Mouse (Mus musculus): ENCODE measurements at regions not wholly inside any gene's neighbourhood (a gene's known extent, or its start where the extent isn't known, plus 50 kb on each side); places are given as distances from the start of the nearest gene placed in this dataset.

DNA sequence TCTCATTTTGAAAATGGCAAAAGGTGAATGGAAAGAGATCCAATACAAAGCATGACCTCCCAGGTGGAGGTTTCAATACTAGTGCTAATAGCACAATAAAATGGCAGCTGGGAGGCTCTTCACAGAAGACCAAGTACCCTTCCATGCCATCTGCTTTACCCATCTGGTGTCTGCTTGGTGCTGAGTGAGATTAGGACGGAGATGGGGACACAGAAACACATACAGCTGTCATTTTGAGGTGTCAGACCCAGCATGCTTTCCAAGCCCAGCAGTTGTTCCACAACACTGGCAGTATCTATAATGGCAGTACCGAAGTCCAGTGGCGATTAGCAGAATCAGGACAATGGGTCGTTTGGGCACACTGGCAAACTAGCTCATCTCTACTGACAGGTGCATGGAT, 118.9 kb upstream of the 1700064H15Rik start:
- no peak for DNase-seq (ENCODE audit: low read depth, low spot score)
- WGBS, result 77% methylated on average over 4 of the region's 4 CpGs

DNA sequence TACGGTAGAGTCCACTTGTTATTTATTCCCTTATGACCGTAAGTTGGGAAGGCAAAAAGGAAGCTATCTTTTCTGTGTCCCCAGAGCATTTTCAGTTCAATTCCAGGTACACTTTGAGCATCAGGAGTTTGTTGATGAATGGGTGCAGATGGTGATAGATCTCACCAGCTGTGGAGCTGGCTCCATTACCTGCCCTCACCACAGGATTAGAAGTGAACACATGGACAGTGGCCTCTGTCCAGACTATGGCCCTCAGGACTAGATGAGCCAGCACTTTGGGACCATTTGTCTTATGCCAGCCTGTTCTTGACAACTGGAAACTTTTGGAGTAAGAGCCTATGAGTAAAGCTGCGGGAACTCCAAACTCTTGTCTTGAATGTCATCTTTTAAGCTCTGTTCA, 123.5 kb upstream of the 1700064H15Rik start:
- no peak for DNase-seq (ENCODE audit: low read depth, low spot score)
- 90% methylated on average over 3 of the region's 3 CpGs for WGBS

- DNase-seq (ENCODE audit: low read depth, low spot score), result no peak
- 52% methylated on average over 1 of the region's 1 CpGs for WGBS
These were observed 125.5 kb upstream of the 1700064H15Rik start for GRCm38 (mm10) chr3:19754011-19754410.

DNA sequence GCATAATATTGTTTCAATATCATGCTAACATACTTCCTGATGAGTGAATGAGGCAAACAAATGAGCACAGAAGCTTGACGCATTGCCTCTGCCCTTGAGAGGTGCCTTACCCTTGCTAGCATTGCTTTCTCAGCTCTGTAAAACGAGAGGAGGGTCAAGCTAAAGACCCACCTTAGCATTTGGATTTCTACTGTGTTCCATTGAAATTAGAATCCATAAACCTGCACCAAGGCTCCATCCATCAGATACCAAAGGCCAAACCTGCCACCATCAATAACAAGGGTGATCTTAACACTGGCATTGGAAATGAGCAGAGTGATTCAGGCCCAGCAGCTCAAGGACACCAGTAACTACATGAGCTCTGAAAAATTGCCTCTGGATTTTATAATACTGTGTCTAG, 126.2 kb upstream of the 1700064H15Rik start:
- DNase-seq (ENCODE audit: low read depth, low spot score), result no peak
- WGBS, result 46% methylated on average over 2 of the region's 2 CpGs

DNA sequence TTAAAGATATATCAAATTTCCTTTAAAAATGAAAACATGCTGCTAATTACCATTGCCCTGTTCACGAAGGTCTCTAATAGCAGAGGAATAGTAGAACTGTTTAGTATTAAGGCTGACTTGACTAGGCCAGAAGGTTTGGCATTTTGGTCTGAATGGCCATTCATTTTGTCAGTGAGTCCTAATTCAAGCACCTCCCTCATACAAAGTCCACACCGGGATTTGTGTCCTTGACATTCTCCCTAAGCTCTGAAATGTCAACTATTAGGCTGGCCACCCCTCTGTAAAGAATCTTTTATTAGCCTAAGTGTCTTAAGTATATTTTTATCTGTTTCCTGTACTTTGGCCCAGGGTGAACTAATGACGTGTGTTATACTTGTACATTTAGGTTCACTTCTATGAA, 126.7 kb upstream of the 1700064H15Rik start:
- WGBS, result 46% methylated on average over 3 of the region's 3 CpGs

DNA sequence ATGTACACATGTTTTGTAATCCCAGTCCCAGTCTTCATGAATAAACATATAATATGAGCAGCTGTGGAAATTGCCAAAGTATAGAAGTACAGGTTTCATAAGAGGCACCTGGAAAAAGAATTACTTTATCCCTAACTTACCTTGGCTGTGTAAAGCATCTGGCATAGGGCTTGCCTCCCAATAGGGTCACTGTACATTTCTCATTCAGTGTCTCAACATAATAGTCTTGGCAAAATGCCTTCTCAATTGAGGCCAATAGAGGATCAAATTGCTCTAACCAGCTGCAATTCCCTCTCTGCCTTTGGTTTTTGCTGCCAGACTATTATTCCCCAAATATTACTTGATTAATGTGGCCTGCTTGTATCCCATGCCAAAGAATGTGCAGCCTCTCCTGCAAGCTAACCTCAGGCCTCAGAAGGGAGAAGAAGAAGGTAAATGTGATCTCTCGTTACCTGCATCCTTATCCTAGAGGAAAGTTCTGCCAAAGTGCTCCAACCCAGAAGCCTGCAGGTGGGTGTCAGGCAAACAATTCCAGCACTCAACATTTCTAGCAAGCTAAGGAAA, 158.2 kb upstream of the Cp start:
- WGBS, result 79% methylated on average over 1 of the region's 1 CpGs
- DNase-seq (ENCODE audit: low read depth, low spot score), result no peak

More for the DNA sequence above, 126.7 kb upstream of the 1700064H15Rik start:
- no peak for DNase-seq (ENCODE audit: low read depth, low spot score)

DNA sequence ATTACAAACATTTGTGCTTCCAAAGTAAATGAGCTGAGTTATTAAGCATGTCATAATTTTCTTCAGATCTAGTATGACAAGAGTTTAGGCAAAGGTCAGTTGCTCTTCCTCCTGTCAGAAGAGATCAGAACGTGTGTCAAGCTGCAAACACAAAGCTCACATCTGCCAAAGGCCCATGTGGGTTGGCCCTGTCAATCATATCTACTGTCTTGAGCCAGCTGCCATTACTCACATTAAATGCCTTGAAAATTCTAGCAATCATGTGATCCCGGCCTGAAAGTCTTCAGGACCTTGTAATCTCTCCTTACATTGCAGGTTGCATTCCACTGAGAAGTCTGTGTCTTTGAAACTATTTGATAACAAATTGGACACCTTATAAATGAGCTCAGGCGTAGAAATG, 146.8 kb upstream of the Cp start:
- DNase-seq (ENCODE audit: low read depth, low spot score), result no peak
- 71% methylated on average over 3 of the region's 3 CpGs for WGBS

GRCm38 (mm10) chr3:19824904-19825303, 131.9 kb upstream of the Cp start:
- 84% methylated on average over 1 of the region's 1 CpGs for WGBS
- DNase-seq (ENCODE audit: low read depth, low spot score), result no peak

DNA sequence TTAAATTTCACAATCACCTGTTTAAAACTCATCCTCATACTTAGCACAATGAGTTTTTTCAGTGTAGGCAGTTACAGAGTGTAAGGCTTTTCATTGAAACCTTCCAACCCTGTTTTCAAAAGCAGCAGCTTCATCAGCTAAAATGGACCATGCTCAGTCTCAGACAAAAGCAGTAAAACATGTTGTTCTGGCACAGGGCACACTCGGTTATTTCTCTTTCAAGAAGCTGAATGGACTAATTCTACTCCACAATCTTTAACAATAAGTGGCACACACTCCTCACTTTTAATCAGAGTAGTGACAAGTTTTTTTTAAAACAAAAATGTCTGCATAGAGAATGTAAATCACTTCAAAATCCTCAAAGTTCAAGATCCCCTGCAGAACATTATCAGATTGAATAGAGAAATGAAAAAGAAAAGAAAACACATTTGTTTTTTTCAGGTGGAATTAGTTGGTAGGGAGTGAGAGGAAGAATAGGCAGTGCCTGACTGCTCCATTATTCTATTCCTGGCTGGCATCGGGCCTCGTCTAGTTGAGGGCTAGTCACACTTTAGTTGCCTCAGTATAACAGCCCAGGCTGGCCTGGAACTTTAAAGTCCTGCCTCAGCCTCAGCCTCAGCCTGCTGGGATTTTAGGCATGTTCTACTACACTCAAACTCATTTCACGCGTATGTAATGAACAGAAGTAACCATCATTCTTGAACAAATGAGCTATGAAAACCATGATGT, 128.2 kb upstream of the Cp start:
- no peak for DNase-seq (ENCODE audit: low read depth, low spot score)
- WGBS, result 81% methylated on average over 5 of the region's 5 CpGs

GRCm38 (mm10) chr3:19829752-19830151, 127.1 kb upstream of the Cp start:
- DNase-seq (ENCODE audit: low read depth, low spot score), result no peak
- WGBS, result 88% methylated on average over 2 of the region's 2 CpGs

DNA sequence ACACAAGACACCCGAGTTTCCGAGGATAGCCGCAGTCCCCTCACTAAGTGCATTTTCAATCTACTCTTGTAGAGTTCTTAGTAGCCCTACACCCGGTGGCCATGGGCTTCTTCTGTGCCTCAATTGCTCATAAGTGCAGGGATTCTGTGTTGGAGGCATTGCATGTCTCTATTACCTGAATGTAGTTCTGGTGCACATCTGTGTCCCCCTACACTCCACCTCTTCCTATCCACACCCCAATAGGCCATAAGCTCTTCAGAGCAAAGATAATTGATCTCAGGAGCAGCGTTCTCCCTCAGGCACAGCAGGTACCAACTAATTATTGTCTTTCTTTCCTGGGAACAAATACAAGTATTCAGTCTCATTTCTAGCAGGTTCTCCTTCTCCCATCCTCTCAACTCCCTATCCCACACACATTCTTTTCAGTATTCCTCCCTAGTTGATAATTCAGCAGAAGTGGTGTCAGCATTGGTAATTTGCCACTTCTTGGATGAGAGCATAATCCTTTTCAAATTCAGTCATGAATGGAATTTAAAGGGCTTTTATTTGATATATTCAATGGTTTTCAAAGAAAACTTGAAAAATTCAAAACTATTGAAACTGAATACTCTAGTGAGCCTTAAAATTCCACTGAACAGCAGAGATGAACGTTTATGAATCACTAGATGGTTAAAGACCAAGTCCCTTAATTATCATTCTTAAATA, 108.7 kb upstream of the Cp start:
- DNase-seq (ENCODE audit: low read depth, low spot score), result no peak
- 79% methylated on average over 6 of the region's 6 CpGs for WGBS

GRCm38 (mm10) chr3:19848736-19849269, 108.1 kb upstream of the Cp start:
- DNase-seq (ENCODE audit: low read depth, low spot score), result no peak
- 73% methylated on average over 1 of the region's 1 CpGs for WGBS

- WGBS, result 53% methylated on average over 2 of the region's 2 CpGs
- no peak for DNase-seq (ENCODE audit: low read depth, low spot score)
These were observed 74.2 kb upstream of the Cp start for GRCm38 (mm10) chr3:19882623-19883022.

DNA sequence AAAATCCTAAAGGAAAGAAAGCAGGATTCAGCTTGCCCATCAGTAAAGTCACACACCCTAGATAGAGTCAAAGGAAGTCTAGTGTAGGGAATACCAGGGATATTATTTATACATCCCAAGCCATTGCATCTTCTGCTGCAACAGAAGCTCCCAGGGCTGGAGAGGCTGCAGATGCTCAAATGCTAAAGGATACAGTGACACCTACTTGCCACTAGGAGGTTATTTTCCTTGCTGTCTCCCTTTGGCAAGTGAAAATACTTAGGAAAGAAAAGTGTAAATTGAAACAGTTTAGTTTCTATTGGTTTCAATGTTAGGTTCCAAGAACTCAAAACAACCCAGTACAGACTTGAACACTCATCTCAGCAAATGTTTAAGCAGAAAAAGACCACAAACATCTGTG, 68.4 kb upstream of the Cp start:
- DNase-seq (ENCODE audit: low read depth, low spot score), result no peak

DNA sequence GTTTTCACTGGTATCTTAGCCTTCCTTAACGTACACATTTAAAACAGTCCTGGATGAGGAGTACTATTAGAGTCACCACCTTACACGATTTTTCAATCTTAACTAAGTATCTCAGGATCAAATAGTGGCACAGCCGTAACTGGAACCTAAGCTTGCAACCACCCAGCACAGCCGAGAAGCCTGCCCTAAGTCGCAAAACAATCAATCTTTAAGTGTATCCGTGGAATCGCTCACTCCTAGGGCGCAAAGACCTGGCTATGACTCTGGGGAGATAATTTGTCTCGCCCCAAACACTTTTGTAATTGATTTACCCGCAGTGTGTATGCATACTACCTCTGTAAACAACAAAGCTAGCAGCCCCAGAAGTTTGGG, 62.6 kb upstream of the Cp start:
- no peak for DNase-seq (ENCODE audit: low read depth, low spot score)
- WGBS, result 4% methylated on average over 10 of the region's 10 CpGs

GRCm38 (mm10) chr3:19894630-19895578, 62.0 kb upstream of the Cp start:
- WGBS, result under 1% methylated on average over 68 of the region's 68 CpGs
- peak; percentile 89 for DNase-seq (ENCODE audit: low read depth, low spot score)

GRCm38 (mm10) chr3:19895755-19896154, 61.1 kb upstream of the Cp start:
- no peak for DNase-seq (ENCODE audit: low read depth, low spot score)
- 28% methylated on average over 5 of the region's 5 CpGs for WGBS

DNA sequence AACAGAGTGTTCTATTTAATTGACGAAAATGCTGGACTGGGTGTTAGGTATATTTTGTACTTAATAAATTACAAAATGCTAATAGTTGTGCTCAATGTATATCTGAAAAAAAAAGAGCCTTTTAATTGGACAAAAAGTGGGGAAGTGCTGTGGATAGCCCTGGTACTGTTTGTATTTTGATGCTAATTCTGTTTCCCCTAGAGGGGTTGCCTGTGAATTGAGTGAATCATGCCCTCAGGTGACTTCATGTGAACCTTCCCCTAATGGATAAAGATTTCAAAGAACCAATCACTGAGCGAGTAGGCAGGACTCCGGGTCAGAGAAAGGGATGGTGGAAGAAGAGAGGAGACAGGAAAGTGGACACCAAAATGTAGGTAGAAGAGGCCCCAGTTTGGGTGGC, 59.7 kb upstream of the Cp start:
- DNase-seq (ENCODE audit: low read depth, low spot score), result no peak
- WGBS, result 94% methylated on average over 3 of the region's 3 CpGs

DNA sequence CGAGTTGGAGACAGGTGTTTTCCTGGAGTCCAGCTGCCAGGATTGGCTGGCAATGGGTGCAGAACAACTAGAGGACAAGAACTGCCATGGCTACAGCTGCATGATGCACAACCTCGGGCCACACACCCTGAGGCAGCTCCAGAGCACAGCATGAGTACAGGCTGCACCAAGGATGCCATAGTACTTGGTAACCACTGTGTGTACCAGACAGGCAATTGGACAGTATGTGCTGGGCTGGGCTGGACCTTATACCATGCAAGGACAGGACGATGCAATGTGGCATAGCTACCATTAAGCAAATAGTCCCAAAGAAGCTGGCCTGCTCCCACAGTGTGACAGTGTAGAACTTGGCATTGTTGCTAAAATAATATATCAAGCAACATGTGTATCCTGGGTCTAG, 54.6 kb upstream of the Cp start:
- DNase-seq (ENCODE audit: low read depth, low spot score), result no peak
- WGBS, result 74% methylated on average over 3 of the region's 3 CpGs

Measured in large intestine, adult 2 months (tissue).